Mouse (Mus musculus) small intestine, adult 2 months (tissue): ENCODE results near the gene Prlhr.

Experiments used
- CTCF ChIP-seq: fragments of 200-500 bp; IDR thresholded peaks from 2 replicates; pipeline ENCODE4 v1.5.1; 2012; ENCODE audit warnings: low read depth, mild to moderate bottlenecking, control low read depth, inconsistent platforms, low read length, moderate library complexity, mixed read lengths; ENCODE audit not compliant: insufficient replicate concordance, insufficient read length; ENCODE audit errors: extremely low read depth
- POLR2A ChIP-seq: fragments of 200-500 bp; IDR thresholded peaks from 2 replicates; pipeline ENCODE4 v1.6.1; 2012; ENCODE audit warnings: low read depth, mild to moderate bottlenecking, control low read depth, inconsistent platforms, low read length, moderate library complexity

DNA sequence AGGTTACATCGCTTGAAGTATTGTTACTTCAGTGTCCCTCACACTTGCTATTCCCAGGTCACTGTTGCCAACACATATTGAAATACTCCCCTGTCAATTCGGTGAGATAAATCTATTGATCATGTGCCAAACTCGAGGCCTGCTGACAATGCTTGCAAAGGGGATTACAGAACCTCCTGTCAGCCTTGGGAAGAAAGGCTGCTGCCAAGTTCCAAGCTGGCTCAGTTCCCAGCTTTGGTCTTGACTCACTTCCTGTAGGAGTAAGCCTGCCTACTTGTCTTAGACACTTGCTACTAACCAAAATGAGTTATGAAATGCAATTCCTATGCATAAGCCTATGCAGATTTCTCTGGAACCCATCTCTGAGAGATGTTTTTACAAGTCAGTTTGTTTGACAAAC, 4.2 kb downstream of the Prlhr start:
- TF ChIP-seq CTCF: no peak
- no peak for TF ChIP-seq POLR2A
